Comparison of ENCODE assay signal across 8 mouse cellular contexts in the genomic region with DNA sequence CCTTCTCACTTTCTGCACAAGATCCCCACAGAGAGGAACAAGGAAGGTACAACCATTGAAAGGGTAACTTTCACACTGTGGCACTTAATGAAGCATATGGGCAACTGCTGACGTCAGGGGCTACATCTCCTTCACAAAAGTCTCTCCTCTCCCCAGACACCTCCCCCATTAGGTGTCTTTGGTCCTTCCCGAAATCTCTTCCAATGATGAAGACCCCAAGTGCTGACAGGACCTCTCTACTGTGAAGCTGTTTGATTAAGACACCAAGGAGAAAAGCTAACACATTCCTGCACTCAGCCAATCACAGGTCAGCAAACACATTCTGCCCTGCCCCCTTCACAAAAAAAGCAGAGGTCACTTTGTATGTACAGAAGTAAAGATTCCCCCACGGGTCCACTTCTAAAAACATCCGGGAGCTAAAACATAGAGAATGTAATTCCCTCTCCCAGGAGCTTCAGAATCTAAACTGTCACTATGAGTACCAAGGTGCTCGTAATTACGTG.
DNase-seq lines count a peak whose midpoint lies in the region; ATAC-seq lines count a peak whose summit lies in the region.

No protein-coding gene starts in this region.

- peaks cover 22% of the 10 kb centered on the region for H3K4me1 ChIP-seq in heart, embryonic 11.5 days (ENCODE audit: control insufficient read depth, insufficient read depth, low read length)
- H3K4me1 ChIP-seq in brown adipose tissue, adult 24 weeks (ENCODE audit: control insufficient read depth, insufficient read depth, insufficient read length, low read length): no peaks in the 10 kb centered on the region
- peaks cover 38% of the 10 kb centered on the region for H3K4me1 ChIP-seq in hindbrain, embryonic 10.5 days (replicated peaks)
- H3K4me1 ChIP-seq in midbrain, embryonic 11.5 days (ENCODE audit: control insufficient read depth, insufficient read depth, low read length): peaks cover 2% of the 10 kb centered on the region

- no peaks in the 10 kb centered on the region for H3K9me3 ChIP-seq in heart, embryonic 11.5 days (replicated peaks; ENCODE audit: control insufficient read depth, low read length)
- no peaks in the 10 kb centered on the region for H3K9me3 ChIP-seq in hindbrain, embryonic 10.5 days
- no peaks in the 10 kb centered on the region for H3K9me3 ChIP-seq in midbrain, embryonic 11.5 days (ENCODE audit: control insufficient read depth, low read length)

- H3K4me2 ChIP-seq in heart, embryonic 11.5 days: peak overlapping the region; percentile 76
- H3K4me2 ChIP-seq in midbrain, embryonic 11.5 days: peak overlapping the region; percentile 99

- ATAC-seq in heart, embryonic 11.5 days (replicated peaks; ENCODE audit: insufficient number of reproducible peaks, low FRiP score, low TSS enrichment): no peak
- no peak for ATAC-seq in midbrain, embryonic 11.5 days (ENCODE audit: low FRiP score)

- H3K27ac ChIP-seq in heart, embryonic 11.5 days (ENCODE audit: low read depth, low read length): no peak overlapping the region
- H3K27ac ChIP-seq in brown adipose tissue, adult 24 weeks (replicated peaks; ENCODE audit: low read depth, low read length): no peak overlapping the region
- no peak overlapping the region for H3K27ac ChIP-seq in hindbrain, embryonic 10.5 days
- H3K27ac ChIP-seq in midbrain, embryonic 11.5 days (ENCODE audit: low read depth, low read length): no peak overlapping the region

- WGBS in heart, embryonic 11.5 days (ENCODE audit: insufficient replicate concordance): under 1% methylated on average over 6 of the region's 6 CpGs
- 4% methylated on average over 6 of the region's 6 CpGs for WGBS in hindbrain, embryonic 10.5 days
- WGBS in midbrain, embryonic 11.5 days: 2% methylated on average over 6 of the region's 6 CpGs

- peaks cover 31% of the 10 kb centered on the region for H3K27me3 ChIP-seq in heart, embryonic 11.5 days (ENCODE audit: control insufficient read depth, insufficient read depth, low read length)
- peaks cover 26% of the 10 kb centered on the region for H3K27me3 ChIP-seq in hindbrain, embryonic 10.5 days (ENCODE audit: insufficient read depth, poor library complexity, severe bottlenecking)
- peaks cover 18% of the 10 kb centered on the region for H3K27me3 ChIP-seq in midbrain, embryonic 11.5 days (ENCODE audit: control insufficient read depth, insufficient read depth, low read length)

- no peaks in the 10 kb centered on the region for H3K36me3 ChIP-seq in heart, embryonic 11.5 days (ENCODE audit: control insufficient read depth, insufficient read depth, low read length)
- H3K36me3 ChIP-seq in hindbrain, embryonic 10.5 days: no peaks in the 10 kb centered on the region
- H3K36me3 ChIP-seq in midbrain, embryonic 11.5 days (ENCODE audit: control insufficient read depth, insufficient read depth, low read length): no peaks in the 10 kb centered on the region

- no peak for DNase-seq in heart, adult 9 months (ENCODE audit: low spot score in 2 of 2)
- DNase-seq in hindbrain, embryonic 10.5 days (ENCODE audit: low spot score): no peak
- DNase-seq in midbrain, embryonic 11.5 days (ENCODE audit: low spot score, missing footprints): peak; percentile 83
- no peak for DNase-seq in urinary bladder, postnatal 25 days (ENCODE audit: low spot score)
- DNase-seq in right cerebral cortex, postnatal 10 days (ENCODE audit: low spot score in 2 of 2): no peak
- DNase-seq in urinary bladder, postnatal 36 days (ENCODE audit: low spot score in 2 of 2): no peak

- H3K9ac ChIP-seq in heart, embryonic 11.5 days (ENCODE audit: low read depth, low read length): peak overlapping the region; percentile 92
- no peak overlapping the region for H3K9ac ChIP-seq in midbrain, embryonic 11.5 days (ENCODE audit: low read length)

- H3K4me3 ChIP-seq in heart, embryonic 11.5 days (ENCODE audit: low read depth, low read length): peak overlapping the region; percentile 82
- peak overlapping the region; percentile 88; the same call in 1 of the 2 replicates for H3K4me3 ChIP-seq in brown adipose tissue, adult 24 weeks (ENCODE audit: insufficient read depth, low read depth, low read length)
- peak overlapping the region; percentile 86 for H3K4me3 ChIP-seq in hindbrain, embryonic 10.5 days
- peak overlapping the region; percentile 82; the same call in 1 of the 2 replicates for H3K4me3 ChIP-seq in midbrain, embryonic 11.5 days (ENCODE audit: low read depth, low read length)
